Mouse (Mus musculus) CH12.LX (cell line): ENCODE measurements around the gene Tle2. TPM values are rescaled to one million over a fixed set of nuclear protein-coding genes. Genes with fewer than 3 reads are reported as not detected.

Experiments used
- DNase-seq: peaks from one replicate; pipeline ENCODE4 v3.0.0-alpha.2; 2013; ENCODE audit errors: extremely low read depth
- H3K27ac ChIP-seq: 2 replicates; pipeline ENCODE4 v1.5.1; 2012; ENCODE audit warnings: low read depth, mild to moderate bottlenecking, control low read depth, moderate library complexity; ENCODE audit not compliant: insufficient read depth
- H3K27me3 ChIP-seq: replicated peaks from 2 replicates; pipeline ENCODE3; 2012; ENCODE audit warnings: inconsistent platforms
- H3K36me3 ChIP-seq, 2 experiments: replicated peaks in 1 of 2; 2 replicates each; pipeline versions ENCODE3 to v1.6.1; 2012; ENCODE audit warnings: inconsistent platforms in 1 of 2, low read length in 1 of 2, mild to moderate bottlenecking in 1 of 2, mixed read lengths in 1 of 2, moderate library complexity in 1 of 2; ENCODE audit not compliant: control insufficient read depth in 1 of 2, insufficient read depth in 1 of 2
- H3K4me1 ChIP-seq, 2 experiments: 2 replicates each; pipeline ENCODE4 v1.6.1; 2012; ENCODE audit warnings: inconsistent platforms in 1 of 2, moderate library complexity in 1 of 2; ENCODE audit not compliant: insufficient read depth in 2 of 2, control insufficient read depth in 1 of 2
- H3K4me2 ChIP-seq: 2 replicates; pipeline ENCODE4 v1.6.1; 2012; ENCODE audit warnings: low read depth, mild to moderate bottlenecking, control low read depth; ENCODE audit not compliant: poor library complexity, insufficient read depth, severe bottlenecking
- H3K4me3 ChIP-seq, 3 experiments: fragments of 150-350 bp in 1 of 3; sonication (generic) in 1 of 3; replicated peaks in 1 of 3; 2 replicates each; pipeline versions ENCODE3 to v1.5.1; 2011 to 2012; ENCODE audit warnings: low read depth in 2 of 3, low read length in 2 of 3, mild to moderate bottlenecking in 2 of 3, moderate library complexity in 2 of 3, control low read depth in 1 of 3, improper control_type of control experiment in 1 of 3, inconsistent platforms in 1 of 3, mixed read lengths in 1 of 3; ENCODE audit not compliant: poor library complexity in 1 of 3
- H3K79me2 ChIP-seq: replicated peaks from 2 replicates; pipeline ENCODE4 v1.6.1; 2012; ENCODE audit warnings: mild to moderate bottlenecking, moderate library complexity; ENCODE audit not compliant: control insufficient read depth, poor library complexity, insufficient read depth, severe bottlenecking; ENCODE audit errors: extremely low read depth
- H3K9ac ChIP-seq: 2 replicates; pipeline ENCODE4 v1.6.1; 2012; ENCODE audit warnings: low read depth, mild to moderate bottlenecking, control low read depth, moderate library complexity; ENCODE audit not compliant: insufficient read depth
- H3K9me3 ChIP-seq: replicated peaks from 2 replicates; pipeline ENCODE3; 2012; ENCODE audit warnings: low read length, inconsistent platforms, mixed read lengths
- CTCF ChIP-seq, 2 experiments: IDR thresholded peaks in 1 of 2; conservative IDR thresholded peaks in 1 of 2; 2 replicates each; pipeline ENCODE4 v1.5.1; 2011 to 2012; ENCODE audit warnings: low read depth in 2 of 2, low read length in 2 of 2, improper control_type of control experiment in 1 of 2, inconsistent platforms in 1 of 2, mild to moderate bottlenecking in 1 of 2, moderate library complexity in 1 of 2
- EP300 ChIP-seq: IDR thresholded peaks from 2 replicates; pipeline ENCODE4 v1.6.1; 2011; ENCODE audit warnings: low read length, improper control_type of control experiment
- MAFK ChIP-seq: IDR thresholded peaks from 2 replicates; pipeline ENCODE4 v1.6.1; 2011; ENCODE audit warnings: low read length, improper control_type of control experiment; ENCODE audit not compliant: insufficient replicate concordance
- MAX ChIP-seq: IDR thresholded peaks from 2 replicates; pipeline ENCODE4 v1.6.1; 2011; ENCODE audit warnings: low read length, improper control_type of control experiment
- MXI1 ChIP-seq: IDR thresholded peaks from 2 replicates; pipeline ENCODE4 v1.6.1; 2011; ENCODE audit warnings: mild to moderate bottlenecking, low read depth, low read length, improper control_type of control experiment
- NRF1 ChIP-seq: IDR thresholded peaks from 2 replicates; pipeline ENCODE4 v1.6.1; 2014; ENCODE audit warnings: low read depth, mild to moderate bottlenecking, inconsistent platforms, low read length, improper control_type of control experiment, moderate library complexity
- PAX5 ChIP-seq: IDR thresholded peaks from 2 replicates; pipeline ENCODE4 v1.6.1; 2012; ENCODE audit warnings: low read length, inconsistent platforms, mixed read lengths
- POLR2A ChIP-seq: IDR thresholded peaks from 2 replicates; pipeline ENCODE4 v1.6.1; 2011; ENCODE audit warnings: low read depth, mild to moderate bottlenecking, improper control_type of control experiment, low read length
- SMC3 ChIP-seq: IDR thresholded peaks from 2 replicates; pipeline ENCODE4 v1.6.1; 2011; ENCODE audit warnings: low read depth, low read length, improper control_type of control experiment
- TBP ChIP-seq: conservative IDR thresholded peaks from 2 replicates; pipeline ENCODE4 v1.6.1; 2011; ENCODE audit warnings: low read depth, low read length, improper control_type of control experiment
- USF2 ChIP-seq: conservative IDR thresholded peaks from 2 replicates; pipeline ENCODE4 v1.6.1; 2011; ENCODE audit warnings: low read depth, low read length, improper control_type of control experiment
- ZC3H11A ChIP-seq: IDR thresholded peaks from 2 replicates; pipeline ENCODE4 v1.6.1; 2012; ENCODE audit warnings: low read depth, mild to moderate bottlenecking, inconsistent platforms, low read length, improper control_type of control experiment
- ZMIZ1 ChIP-seq: IDR thresholded peaks from 2 replicates; pipeline ENCODE4 v1.6.1; 2012; ENCODE audit warnings: low read depth, mild to moderate bottlenecking, inconsistent platforms, low read length, improper control_type of control experiment
- ZNF384 ChIP-seq: IDR thresholded peaks from 2 replicates; pipeline ENCODE4 v1.6.1; 2012; ENCODE audit warnings: low read depth, low read length, improper control_type of control experiment, inconsistent platforms
- dilution Hi-C: fragments of 300-500 bp; cut with MboI; formaldehyde crosslinking; loops from 2 replicates; pipeline ENCODE4 v1.14.3; 2020; ENCODE audit warnings: low sequenced_read_pairs; ENCODE audit not compliant: extremely low pct_unique_long_range_greater_than_20kb, extremely low pct_ligation_motif_present
- in situ Hi-C: fragments of 300-500 bp; cut with MboI; formaldehyde crosslinking; loops from 3 replicates; pipeline ENCODE4 v1.14.3; 2019; ENCODE audit warnings: low sequenced_read_pairs, low pct_ligation_motif_present, low pct_unique_long_range_greater_than_20kb, mixed read lengths
- polyA plus RNA-seq: library from polyadenylated mRNA; unstranded; fragments of >175 nt; gene quantifications from 2 replicates; pipeline ENCODE4 v1.2.1, GENCODE M21; 2012; ENCODE audit warnings: low read depth; ENCODE audit not compliant: insufficient read length
- total RNA-seq, 2 experiments: library from RNA; depleted of rRNA; stranded (reverse); fragments of 300-350 nt in 1 of 2; fragments of >200 nt in 1 of 2; gene quantifications; 2 replicates each; pipeline ENCODE4 v1.2.3; 2012 to 2014

Tle2 gene
- total and polyA plus RNA-seq, 3 experiments = 0.29 to 0.30 TPM; not detected in 1

DNA sequence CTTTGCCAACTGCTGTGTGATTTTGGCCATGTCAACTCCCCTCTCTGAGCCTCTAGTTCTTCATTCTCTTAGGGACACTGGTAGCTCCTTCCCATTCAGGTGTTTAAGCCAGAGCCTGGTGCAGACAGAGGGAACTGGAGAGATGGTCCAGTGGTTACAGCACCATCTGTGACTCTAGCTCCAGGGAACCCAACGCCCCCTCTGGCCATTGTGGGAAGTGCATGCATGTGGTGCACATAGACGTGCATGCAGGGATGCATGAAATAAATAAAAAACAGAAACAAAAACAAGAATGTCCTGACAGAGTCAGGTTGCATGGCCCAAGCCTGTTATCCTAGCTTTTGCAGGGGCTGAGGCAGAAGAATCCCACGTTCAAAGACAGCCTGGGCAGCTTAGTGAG lies 18.1 kb upstream of the Tle2 start:
- H3K4me2 ChIP-seq = no peak overlapping the region
- H3K36me3 ChIP-seq = no peaks in the 10 kb centered on the region
- peaks cover 33% of the 10 kb centered on the region for H3K27me3 ChIP-seq
- H3K9ac ChIP-seq = no peak overlapping the region
- H3K4me1 ChIP-seq = peaks cover 7 to 40% of the 10 kb centered on the region in 2 experiments
- DNase-seq = no peak
- dilution Hi-C loops = no loop called here
- no peak overlapping the region for H3K27ac ChIP-seq
- peaks cover 5% of the 10 kb centered on the region for H3K9me3 ChIP-seq
- in situ Hi-C loops = no loop called here
- H3K79me2 ChIP-seq = peaks cover 12% of the 10 kb centered on the region; the same call in 1 of the 2 replicates
- H3K4me3 ChIP-seq = no peak overlapping the region
- peak; percentile 38 to 40; a peak in 3 of 4 replicates for TF ChIP-seq CTCF (conservative IDR thresholded peaks at IDR 0.05 in 1 of 2, IDR thresholded peaks at IDR 0.05 in 1 of 2; ENCODE audit: low read depth in 2 of 2, low read length in 2 of 2)
- no peak for TF ChIP-seq EP300
- no peak for TF ChIP-seq TBP
- no peak for TF ChIP-seq USF2
- TF ChIP-seq PAX5 = no peak
- TF ChIP-seq, all 38 proteins: peak for 1

GRCm38 (mm10) chr10:81557491-81557890 lies 16.9 kb upstream of the Tle2 start:
- Histone ChIP-seq H3K9me3 (peaks cover 5% of the 10 kb centered on the region), H3K4me2 (no peak overlapping the region), H3K36me3 (peaks cover 0 to 2% of the 10 kb centered on the region in 2 experiments), H3K79me2 (peaks cover 14% of the 10 kb centered on the region; the same call in 1 of the 2 replicates), H3K9ac (no peak overlapping the region), H3K27me3 (peaks cover 41% of the 10 kb centered on the region), H3K27ac (no peak overlapping the region), H3K4me3 (no peak overlapping the region), H3K4me1 (peaks cover 8 to 31% of the 10 kb centered on the region in 2 experiments; a peak in 3 of 4 replicates)
- no peak for DNase-seq
- TF ChIP-seq ZMIZ1 = no peak
- TF ChIP-seq ZNF384 = 0 out of 2 replicates have a peak, but pooled peaks have one; percentile 4
- dilution Hi-C loops (no loop called here), in situ Hi-C loops (no loop called here)

DNA sequence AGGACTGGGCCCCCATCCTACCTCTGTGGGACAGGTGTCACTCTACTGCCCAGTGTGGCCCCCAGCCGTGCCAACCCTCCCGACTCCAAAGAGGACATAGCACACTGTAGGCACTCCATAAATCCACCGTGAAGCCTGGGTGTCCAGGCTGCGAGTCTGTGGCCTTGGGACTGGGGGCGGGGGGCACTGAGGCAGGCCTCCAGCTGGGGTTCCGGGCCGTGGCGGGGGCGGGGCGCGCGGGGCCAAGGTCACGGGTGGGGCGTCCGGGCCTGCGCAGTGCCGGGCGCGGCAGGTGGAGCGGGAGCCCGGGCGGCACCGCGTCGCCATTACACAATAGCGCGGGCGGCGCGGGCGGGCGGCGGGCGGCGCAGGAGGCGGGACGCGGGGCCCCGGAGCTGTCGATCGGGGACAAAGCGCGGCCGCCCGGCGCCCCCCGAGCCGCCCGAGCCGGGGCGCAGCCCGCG lies 15.2 kb upstream of the Tle2 start, which contains the start of gene Aes:
TSS of gene Aes (plus strand) at position 326 of the 464 bp plus-strand sequence.
- H3K27ac ChIP-seq = peak within 1 kb of the TSS; percentile 30; the same call in 1 of the 2 replicates
- peak within 1 kb of the TSS; percentile 47 to 80 (median 76) for H3K4me3 ChIP-seq
- peaks cover 57% of the 10 kb centered on the region for H3K27me3 ChIP-seq
- H3K79me2 ChIP-seq = peaks cover 14% of the 10 kb centered on the region; the same call in 1 of the 2 replicates
- in situ Hi-C loops (no loop called here), dilution Hi-C loops (no loop called here)
- H3K4me1 ChIP-seq = peaks cover 5 to 18% of the 10 kb centered on the region in 2 experiments; a peak in 3 of 4 replicates
- no peak for DNase-seq
- TF ChIP-seq USF2 (no peak), NRF1 (peak; percentile 74), SMC3 (no peak), MAX (no peak), POLR2A (peak; percentile 28; the same call in 1 of the 2 replicates), MXI1 (no peak), ZC3H11A (no peak), MAFK (no peak)
- TF ChIP-seq, all 38 proteins: peak for 2
- Histone ChIP-seq H3K9me3 (peaks cover 5% of the 10 kb centered on the region), H3K4me2 (peak within 1 kb of the TSS; percentile 84), H3K9ac (peak within 1 kb of the TSS; percentile 75), H3K36me3 (peaks cover 0 to 4% of the 10 kb centered on the region in 2 experiments)
